Mouse (Mus musculus): ENCODE measurements around the gene Snx9.

Snx9 gene

DNA sequence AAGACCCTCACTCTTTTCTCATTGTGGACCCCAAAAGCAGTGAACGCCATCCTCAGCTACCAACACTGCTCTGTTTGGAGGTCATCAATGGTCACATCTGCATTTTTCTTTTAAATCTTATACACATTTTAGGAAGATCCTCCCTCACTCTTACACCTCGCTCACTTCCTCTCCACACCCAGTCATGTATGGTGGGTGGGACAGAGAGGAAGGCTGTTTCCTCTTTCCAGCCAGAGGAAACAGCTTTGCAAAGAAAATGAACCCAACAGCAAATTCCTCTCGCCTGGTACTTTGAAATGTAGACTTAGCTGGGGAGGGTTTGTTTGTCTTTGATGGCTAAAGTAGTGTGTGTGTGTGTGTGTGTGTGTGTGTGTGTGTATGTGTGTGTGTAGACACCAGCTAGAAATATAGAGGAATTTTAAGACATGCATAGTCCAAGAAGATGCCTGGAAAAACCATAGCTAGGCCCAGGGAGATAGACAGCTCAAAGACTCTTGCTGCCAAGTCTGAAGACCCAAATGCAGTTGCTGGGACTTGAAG lies 33.2 kb upstream of the Snx9 start:
- DNase-seq, result no peak

DNA sequence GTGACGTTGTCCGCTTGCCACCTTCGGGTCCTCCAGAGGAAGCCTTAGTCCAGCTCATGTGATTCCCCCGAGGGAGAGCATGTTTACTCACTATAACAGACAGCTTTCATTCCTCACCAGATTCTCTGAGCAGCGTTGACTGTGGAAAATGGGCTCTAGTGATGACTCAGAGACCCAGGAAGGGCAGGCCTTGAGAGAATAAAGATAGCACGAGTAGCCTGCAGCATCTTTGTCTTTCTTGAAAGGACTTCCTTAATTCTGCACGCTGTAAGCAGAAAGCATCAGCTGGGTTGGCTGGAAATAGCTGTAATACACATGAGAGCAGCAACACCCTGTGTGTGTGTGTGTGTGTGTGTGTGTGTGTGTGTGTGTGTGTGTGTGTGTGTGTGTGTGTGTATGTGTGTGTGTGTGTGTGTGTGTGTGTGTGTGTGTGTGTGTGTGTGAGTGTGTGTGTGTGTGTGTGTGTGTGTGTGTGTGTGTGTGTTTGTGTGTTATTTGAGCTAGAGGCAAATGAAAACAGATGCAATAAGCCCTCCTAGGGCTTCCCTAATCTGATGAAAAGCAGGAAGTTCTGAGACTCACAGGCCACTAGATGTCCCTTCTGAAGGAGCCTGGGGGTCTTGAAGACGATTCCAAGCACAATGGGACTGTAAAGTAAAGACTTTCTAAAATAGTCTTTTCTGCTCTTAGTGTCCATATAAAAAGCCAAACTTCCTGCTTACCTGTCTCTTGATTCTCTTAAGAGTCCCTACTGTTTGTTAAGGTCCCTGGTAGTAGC lies 27.1 kb upstream of the Snx9 start:
- DNase-seq, result no peak

DNA sequence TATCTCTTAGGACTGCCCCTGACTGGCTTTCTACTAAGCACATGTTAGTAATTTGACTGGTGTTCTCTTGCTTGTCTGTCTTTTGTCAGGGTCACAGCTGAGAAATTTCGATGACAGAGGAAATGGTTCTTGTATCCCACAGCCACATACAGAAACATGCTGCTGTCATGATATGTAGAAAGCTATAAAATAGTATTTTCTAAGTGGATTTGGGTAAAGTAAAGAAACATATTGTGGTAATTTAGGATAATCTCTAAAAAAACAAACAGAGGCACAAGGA lies 26.5 kb upstream of the Snx9 start:
- no peak for DNase-seq

GRCm38 (mm10) chr17:5817871-5818270 lies 23.3 kb upstream of the Snx9 start:
- DNase-seq, result no peak

- no peak for DNase-seq
Measured at GRCm38 (mm10) chr17:5819105-5819504, 22.0 kb upstream of the Snx9 start.

GRCm38 (mm10) chr17:5819799-5820201 lies 21.3 kb upstream of the Snx9 start:
- DNase-seq, result no peak

- DNase-seq, result no peak
Measured at GRCm38 (mm10) chr17:5822541-5822940, 18.6 kb upstream of the Snx9 start.

GRCm38 (mm10) chr17:5823032-5823431 lies 18.1 kb upstream of the Snx9 start:
- no peak for DNase-seq

DNA sequence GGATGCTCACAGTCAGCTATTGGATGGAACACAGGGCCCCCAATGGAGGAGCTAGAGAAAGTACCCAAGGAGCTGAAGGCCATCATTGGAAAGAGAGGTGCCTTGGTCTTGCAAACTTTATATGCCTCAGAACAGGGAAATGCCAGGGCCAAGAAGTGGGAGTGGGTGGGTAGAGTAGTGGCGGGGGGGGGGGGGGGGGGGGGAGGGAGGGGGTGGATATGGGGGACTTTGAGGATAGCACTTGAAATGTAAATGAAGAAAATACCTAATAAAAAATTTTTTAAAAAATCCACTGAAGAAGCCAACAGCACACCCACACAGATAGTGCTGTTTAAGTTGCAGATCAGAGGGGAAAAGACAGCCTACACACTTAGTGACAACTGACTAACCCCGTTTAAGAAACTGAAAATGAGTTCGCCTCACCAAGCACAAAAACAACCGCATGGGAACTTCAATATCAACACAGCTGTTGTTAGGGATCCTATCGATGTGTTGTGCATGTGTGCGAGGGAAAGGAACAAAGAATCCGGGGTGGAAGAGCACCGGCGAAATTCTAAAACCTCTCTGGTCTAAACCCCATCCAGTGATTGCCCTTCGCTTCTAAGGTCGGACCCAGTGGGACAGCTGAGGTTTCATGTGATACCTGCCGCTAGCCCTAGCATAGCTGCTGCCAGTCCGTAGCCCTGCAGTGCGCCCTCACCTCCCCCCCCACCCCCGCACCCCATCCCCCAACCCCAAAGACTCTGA lies 13.1 kb upstream of the Snx9 start:
- no peak for DNase-seq

DNA sequence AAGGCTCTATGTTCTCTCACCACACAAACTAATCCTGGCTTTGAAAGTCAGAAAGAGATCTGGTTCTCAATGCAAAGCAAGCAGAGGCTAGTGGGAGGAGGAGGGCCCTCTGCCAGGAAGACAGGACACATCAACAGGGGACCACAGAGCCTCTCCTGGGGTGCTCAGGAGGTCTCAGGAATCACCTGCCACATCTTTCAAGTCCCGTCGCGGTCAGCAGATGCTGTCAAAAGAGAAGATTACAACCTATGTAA lies 12.6 kb upstream of the Snx9 start:
- DNase-seq, result no peak

DNA sequence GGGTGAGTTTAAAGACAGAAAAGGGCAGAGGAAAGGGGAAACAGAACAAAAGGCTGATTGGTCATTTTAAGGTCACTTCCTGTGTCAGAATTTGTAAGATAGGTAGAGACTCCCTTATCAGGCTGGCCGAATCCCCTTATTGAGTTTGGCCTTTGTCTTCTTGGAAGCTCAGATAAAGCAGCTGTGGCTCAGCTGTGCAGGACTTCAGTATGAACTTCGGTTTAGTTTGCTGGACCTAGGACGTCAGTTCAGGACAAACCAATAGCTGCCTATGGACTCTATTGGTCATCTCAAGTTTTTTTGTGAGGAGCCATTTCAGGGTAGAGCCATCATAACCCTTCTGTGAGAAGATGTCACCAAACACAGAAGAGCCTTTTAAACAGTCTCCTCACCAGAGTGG lies 12.2 kb upstream of the Snx9 start:
- DNase-seq, result no peak

DNA sequence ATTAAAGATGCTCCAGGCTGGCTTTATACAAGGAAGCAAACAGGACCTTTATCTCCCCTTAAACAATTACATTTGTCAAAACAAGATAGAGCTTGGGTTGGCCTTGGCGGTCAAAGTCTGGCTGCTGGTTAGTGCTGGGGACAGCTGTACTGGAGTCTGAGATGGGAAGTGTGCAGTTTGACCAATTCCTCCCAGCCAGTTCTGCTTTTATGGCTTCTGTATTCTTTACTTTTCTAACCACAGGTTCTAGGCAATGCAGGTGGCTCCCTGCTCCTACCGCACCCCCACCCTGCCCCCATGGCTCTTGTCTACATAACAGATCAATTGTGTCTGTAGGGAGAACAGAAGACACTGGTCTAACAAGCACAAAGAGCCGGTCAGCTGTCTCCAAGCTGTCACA lies 11.2 kb upstream of the Snx9 start:
- no peak for DNase-seq

- no peak for DNase-seq
Measured at GRCm38 (mm10) chr17:5830382-5830781, 10.7 kb upstream of the Snx9 start.

- DNase-seq, result no peak
Measured at GRCm38 (mm10) chr17:5830832-5831231, 10.3 kb upstream of the Snx9 start.

DNA sequence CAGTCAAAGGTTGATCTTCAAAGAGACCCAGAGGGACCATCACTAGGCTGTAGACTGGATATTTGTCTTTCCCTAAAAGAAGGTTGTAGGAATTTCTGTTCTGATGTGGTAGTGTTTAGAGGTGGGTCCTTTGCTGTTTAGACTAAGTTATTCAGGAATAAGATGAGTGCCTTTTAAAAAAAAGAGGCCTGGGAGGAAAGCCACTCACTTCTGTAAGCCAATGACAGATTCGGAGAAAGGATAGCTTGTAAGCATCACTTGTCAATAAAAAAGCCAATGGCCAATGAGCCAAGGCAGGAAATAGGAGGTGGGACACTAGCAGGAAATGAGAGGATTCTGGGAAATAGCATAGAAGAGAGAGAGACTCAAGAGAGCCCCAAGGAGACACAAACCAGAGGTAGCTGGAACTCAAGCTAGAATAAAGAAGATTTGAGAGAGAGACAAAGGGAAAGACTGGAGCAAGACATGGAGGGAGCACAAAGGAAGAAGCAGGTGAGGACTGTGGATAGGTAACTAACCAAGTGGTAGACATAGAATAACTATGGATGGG lies 9.8 kb upstream of the Snx9 start:
- DNase-seq, result no peak

- DNase-seq, result no peak
Measured at GRCm38 (mm10) chr17:5834166-5834565, 7.0 kb upstream of the Snx9 start.

- no peak for DNase-seq
Measured at GRCm38 (mm10) chr17:5834798-5835328, 6.3 kb upstream of the Snx9 start.

GRCm38 (mm10) chr17:5839549-5840240 lies 1.4 kb upstream of the Snx9 start:
- DNase-seq, result no peak

DNA sequence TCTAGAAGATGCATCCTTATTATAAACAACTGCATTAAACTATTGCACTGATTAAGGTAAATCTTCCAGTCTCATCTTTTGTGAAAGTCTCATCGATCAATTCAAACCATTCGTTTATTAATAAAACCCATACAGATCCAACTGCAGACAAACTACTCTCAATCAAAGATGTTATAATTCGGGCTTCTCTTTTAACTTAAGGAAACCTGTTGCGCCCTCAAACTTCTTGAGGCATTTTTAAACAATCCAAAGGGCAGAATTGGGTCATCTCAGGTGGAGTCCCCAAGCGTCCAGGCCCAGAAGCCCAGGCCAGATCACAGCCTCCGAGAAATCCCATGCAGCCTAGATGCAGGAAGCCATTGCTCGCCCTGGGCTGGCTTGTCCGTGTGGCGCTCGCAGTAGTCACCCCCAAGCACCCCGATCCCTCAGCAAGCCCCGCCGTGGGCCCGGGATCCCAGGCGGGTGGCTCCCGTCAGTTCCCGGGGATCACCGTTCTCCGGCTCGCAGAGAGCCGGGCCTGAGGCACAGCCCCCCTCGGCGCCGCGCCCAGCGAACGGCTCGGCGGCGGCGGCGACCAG lies 490 bp upstream of the Snx9 start:
- no peak for DNase-seq

- DNase-seq, result no peak
Measured at GRCm38 (mm10) chr17:5841943-5842273, 779 bp downstream of the Snx9 start.

GRCm38 (mm10) chr17:5842988-5843640 lies 2.0 kb downstream of the Snx9 start:
- no peak for DNase-seq

GRCm38 (mm10) chr17:5843641-5843990 lies 2.5 kb downstream of the Snx9 start:
- DNase-seq, result no peak

DNA sequence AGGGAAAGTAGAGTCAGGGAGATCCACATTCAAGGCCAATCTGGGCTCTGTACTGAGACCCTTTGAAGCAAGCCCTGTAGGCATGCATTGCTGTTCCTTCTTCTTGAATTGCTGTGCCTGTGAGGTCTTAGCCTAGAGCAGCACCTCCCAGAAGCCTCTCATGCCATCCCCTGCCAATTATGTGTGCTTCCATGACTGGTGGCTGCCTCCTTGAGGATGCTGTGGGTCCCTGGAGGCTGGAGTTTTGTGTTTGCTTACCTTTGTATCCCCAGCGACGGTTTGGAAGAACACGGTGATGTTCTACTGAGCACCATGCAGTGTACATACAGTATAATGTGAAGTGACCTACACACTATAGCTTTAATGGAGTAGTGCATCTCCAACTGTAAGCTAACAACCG lies 4.2 kb downstream of the Snx9 start:
- DNase-seq, result no peak
